In genomic region chr13:75741736-75742729, GRCm38 (mm10) we compare ENCODE assay signal across 20 mouse cellular contexts. TPM values are rescaled to one million over a fixed set of nuclear protein-coding genes. Genes with fewer than 3 reads are reported as not detected.
DNase-seq lines count a peak whose midpoint lies in the region; ATAC-seq and TF ChIP-seq lines count a peak whose summit lies in the region.
"Had no signal": no experiment of that assay in that cellular context is flagged by ENCODE, and none has a peak within 500 bp of the region (broad histone marks: within the 10 kb centered on the region; RNA-seq: fewer than 3 reads in every experiment).

No protein-coding gene starts in this region.

- peak overlapping the region; percentile 48 for H3K4me2 ChIP-seq in liver, embryonic 13.5 days
- no peak overlapping the region for H3K4me2 ChIP-seq in heart, embryonic 12.5 days
- H3K4me2 ChIP-seq: midbrain, embryonic 15.5 days had no signal

- H3K36me3 ChIP-seq in ES-E14 (ENCODE audit: control insufficient read depth, insufficient read depth, low read length, poor library complexity, severe bottlenecking): no peaks in the 10 kb centered on the region
- peaks cover 15% of the 10 kb centered on the region for H3K36me3 ChIP-seq in liver, embryonic 13.5 days
- no peaks in the 10 kb centered on the region for H3K36me3 ChIP-seq in heart, embryonic 12.5 days
- H3K36me3 ChIP-seq: hindbrain, embryonic 10.5 days; midbrain, embryonic 15.5 days had no signal

- H3K9ac ChIP-seq in ES-E14 (ENCODE audit: insufficient read depth, low read depth, low read length, poor library complexity, severe bottlenecking): no peak overlapping the region
- peak overlapping the region; percentile 66 for H3K9ac ChIP-seq in liver, embryonic 13.5 days
- no peak overlapping the region for H3K9ac ChIP-seq in heart, embryonic 12.5 days
- H3K9ac ChIP-seq: midbrain, embryonic 15.5 days had no signal

- no peaks in the 10 kb centered on the region for H3K4me1 ChIP-seq in ES-E14 (ENCODE audit: control insufficient read depth in 2 of 2, insufficient read depth in 2 of 2, low read length in 2 of 2, poor library complexity in 1 of 2)
- H3K4me1 ChIP-seq in liver, embryonic 13.5 days (replicated peaks): peaks cover 96% of the 10 kb centered on the region
- peaks cover 22% of the 10 kb centered on the region for H3K4me1 ChIP-seq in heart, embryonic 12.5 days (replicated peaks)
- H3K4me1 ChIP-seq: hindbrain, embryonic 10.5 days; midbrain, embryonic 15.5 days had no signal

- WGBS in liver, embryonic 13.5 days (ENCODE audit: insufficient replicate concordance): 43% methylated on average over 12 of the region's 12 CpGs
- WGBS in heart, embryonic 12.5 days: 80% methylated on average over 12 of the region's 12 CpGs

- H3K27me3 ChIP-seq in liver, embryonic 13.5 days: no peaks in the 10 kb centered on the region
- no peaks in the 10 kb centered on the region for H3K27me3 ChIP-seq in heart, embryonic 12.5 days (replicated peaks)
- H3K27me3 ChIP-seq: midbrain, embryonic 15.5 days had no signal

- H3K27ac ChIP-seq in ES-E14 (ENCODE audit: insufficient read depth, low read depth, low read length, poor library complexity, severe bottlenecking): no peak overlapping the region
- H3K27ac ChIP-seq in liver, embryonic 13.5 days: peak overlapping the region; percentile 92
- H3K27ac ChIP-seq in heart, embryonic 12.5 days (ENCODE audit: poor library complexity, severe bottlenecking): no peak overlapping the region
- H3K27ac ChIP-seq: hindbrain, embryonic 10.5 days; macrophage; midbrain, embryonic 15.5 days had no signal

- DNase-seq in 416B (ENCODE audit: low read depth) (peak; percentile 58), ES-E14 (ENCODE audit: low read depth, low spot score) (no peak)
- DNase-seq in gonadal fat pad, adult 2 months (ENCODE audit: low read depth): peak; percentile 65
- DNase-seq in liver, embryonic 13.5 days: no peak
- no peak for DNase-seq in left cerebral cortex, adult 11 months (ENCODE audit: low spot score)
- no peak for DNase-seq in lung, postnatal 14 days
- DNase-seq in cerebellum, postnatal 10 days: no peak
- DNase-seq: cerebellum, postnatal 25 days; gastrocnemius, postnatal 36 days; kidney, adult 18-20 months; layer of hippocampus, postnatal 36 days; left cerebral cortex, postnatal 4 days; right cerebral cortex, postnatal 14 days; thymus, postnatal 36 days had no signal

- H3K4me3 ChIP-seq in ES-E14 (ENCODE audit: insufficient read depth in 1 of 2, low read depth in 1 of 2, low read length in 2 of 2, poor library complexity in 1 of 2, severe bottlenecking in 1 of 2): no peak overlapping the region
- no peak overlapping the region; the same call in 1 of the 2 replicates for H3K4me3 ChIP-seq in liver, embryonic 13.5 days (replicated peaks)
- no peak overlapping the region for H3K4me3 ChIP-seq in heart, embryonic 12.5 days
- H3K4me3 ChIP-seq: hindbrain, embryonic 10.5 days; midbrain, embryonic 15.5 days had no signal

- in situ Hi-C loops in ES-E14 (cut with MboI; ENCODE audit: low sequenced_read_pairs in 2 of 2, unreplicated experiment in 2 of 2): no loop called here

- no peaks in the 10 kb centered on the region for H3K9me3 ChIP-seq in ES-E14 (ENCODE audit: control insufficient read depth, insufficient read depth, low read depth, low read length)
- H3K9me3 ChIP-seq in liver, embryonic 13.5 days (replicated peaks): no peaks in the 10 kb centered on the region
- no peaks in the 10 kb centered on the region for H3K9me3 ChIP-seq in heart, embryonic 12.5 days (replicated peaks)
- H3K9me3 ChIP-seq: hindbrain, embryonic 10.5 days; midbrain, embryonic 15.5 days had no signal

- peak; percentile 21; the same call in 1 of the 2 replicates for ATAC-seq in liver, embryonic 13.5 days (ENCODE audit: low read depth)
- ATAC-seq in heart, embryonic 12.5 days (ENCODE audit: insufficient number of reproducible peaks, low FRiP score): no peak
- ATAC-seq: activated CD4-positive, CD25-positive, alpha-beta regulatory T cell, adult 4 months; CD4-positive, CD25-positive, alpha-beta regulatory T cell, adult 4 months; midbrain, embryonic 15.5 days had no signal

TF ChIP-seq in ES-E14, 5 proteins besides CTCF, POLR2A, EP300 and RAD21:
- TF ChIP-seq HCFC1 (IDR thresholded peaks at IDR 0.05; ENCODE audit: borderline replicate concordance, insufficient read depth, low read length) (no peak), ZNF384 (IDR thresholded peaks at IDR 0.05; ENCODE audit: low read depth, low read length) (no peak), MAFK (IDR thresholded peaks at IDR 0.05; ENCODE audit: insufficient read depth, low read depth, low read length) (0 out of 2 replicates have a peak, but pooled peaks have one; percentile 12)

RNA-seq across cellular contexts. Expression of gene Ell2, which starts 35.5 kb away (rescaled TPM):
- total RNA-seq in ES-E14 (2012; rRNA removed): 21.4 and 26.7 TPM in 2 replicates
- 7.6 and 8.2 TPM in 2 replicates for polyA plus RNA-seq in gonadal fat pad, adult 2 months (2012; rRNA removed)
- 38.2 and 49.6 TPM in 2 replicates for polyA plus RNA-seq in liver, embryonic 13.5 days (2015; fragmentation: Nextera tagmentation; extraction: Ambion mirVana)
- 8.5 and 10.4 TPM in 2 replicates for polyA plus RNA-seq in heart, embryonic 12.5 days (2016; fragmentation: Nextera tagmentation; extraction: Ambion mirVana)

Comparison
In these comparisons a context has a peak if more than half of its experiments do, and no peak if none do; other contexts are left out.
1. DNase-seq: peak in 416B (single experiment) and gonadal fat pad, adult 2 months (single experiment); none in ES-E14 (single experiment), liver, embryonic 13.5 days (single experiment), left cerebral cortex, adult 11 months (single experiment), lung, postnatal 14 days (single experiment) and cerebellum, postnatal 10 days (0 of 2).